ENCODE assay signal across 26 mouse cellular contexts in genomic region chr1:64423256-64423655, GRCm38 (mm10).
"Had no signal": no experiment of that assay in that cellular context is flagged by ENCODE, and none has a peak within 500 bp of the region (broad histone marks: within the 10 kb centered on the region; RNA-seq: fewer than 3 reads in every experiment).

No protein-coding gene starts in this region.

- H3K36me3 ChIP-seq: heart, embryonic 13.5 days; heart, embryonic 15.5 days; hindbrain, embryonic 12.5 days; intestine, embryonic 15.5 days; limb, embryonic 13.5 days; liver, embryonic 13.5 days; liver, embryonic 15.5 days had no signal

- H3K4me1 ChIP-seq: heart, embryonic 13.5 days; heart, embryonic 15.5 days; hindbrain, embryonic 12.5 days; intestine, embryonic 15.5 days; limb, embryonic 13.5 days; liver, embryonic 13.5 days; liver, embryonic 15.5 days had no signal

- H3K4me2 ChIP-seq: heart, embryonic 11.5 days; heart, embryonic 13.5 days; heart, embryonic 15.5 days; hindbrain, embryonic 12.5 days; hindbrain, embryonic 14.5 days; intestine, embryonic 15.5 days; limb, embryonic 13.5 days; liver, embryonic 11.5 days; liver, embryonic 13.5 days; liver, embryonic 15.5 days had no signal

- DNase-seq: gastrocnemius, postnatal 14 days; gastrocnemius, postnatal 36 days; heart, adult 18-20 months; heart, postnatal 14 days; heart, postnatal 36 days; kidney, adult 18-20 months; kidney, adult 8-10 months; kidney, postnatal 10 days; kidney, postnatal 25 days; kidney, postnatal 4 days; liver; liver, embryonic 13.5 days had no signal

- H3K4me3 ChIP-seq: heart, embryonic 13.5 days; heart, embryonic 15.5 days; hindbrain, embryonic 12.5 days; intestine, embryonic 15.5 days; layer of hippocampus, adult 2 months; left cerebral cortex, adult 2 months; limb, embryonic 13.5 days; liver, embryonic 13.5 days; liver, embryonic 15.5 days had no signal

- H3K27me3 ChIP-seq: heart, embryonic 13.5 days; heart, embryonic 15.5 days; hindbrain, embryonic 12.5 days; intestine, embryonic 15.5 days; limb, embryonic 13.5 days; liver, embryonic 13.5 days; liver, embryonic 15.5 days had no signal

- H3K9me3 ChIP-seq: hindbrain, embryonic 12.5 days; intestine, embryonic 15.5 days; limb, embryonic 13.5 days; liver, embryonic 13.5 days; liver, embryonic 15.5 days had no signal

- H3K9ac ChIP-seq: heart, embryonic 13.5 days; heart, embryonic 15.5 days; hindbrain, embryonic 12.5 days; hindbrain, embryonic 14.5 days; intestine, embryonic 15.5 days; limb, embryonic 13.5 days; liver, embryonic 13.5 days; liver, embryonic 15.5 days had no signal

- ATAC-seq: hindbrain, embryonic 16.5 days; inflammation-experienced regulatory T-cells, adult 6 months; intestine, embryonic 15.5 days; intestine, postnatal 0 days had no signal

- H3K27ac ChIP-seq: heart, embryonic 13.5 days; heart, embryonic 15.5 days; hindbrain, embryonic 12.5 days; hindbrain, embryonic 14.5 days; intestine, embryonic 15.5 days; layer of hippocampus, adult 2 months; left cerebral cortex, adult 2 months; limb, embryonic 13.5 days; liver, embryonic 13.5 days; liver, embryonic 15.5 days had no signal
